Mouse (Mus musculus) lung, adult 2 months (tissue): ENCODE results near the gene Mllt3. TPM values are rescaled to one million over a fixed set of nuclear protein-coding genes. Genes with fewer than 3 reads are reported as not detected.

Experiments used
- DNase-seq: peaks from one replicate; pipeline ENCODE4 v3.0.0; 2022
- H3K4me1 ChIP-seq: fragments of 200-500 bp; 2 replicates; pipeline ENCODE4 v1.6.1; 2011; ENCODE audit warnings: low read length; ENCODE audit not compliant: control insufficient read depth, insufficient read depth
- H3K4me3 ChIP-seq: fragments of 200-500 bp; replicated peaks from 2 replicates; pipeline ENCODE3; 2011; ENCODE audit warnings: low read depth, mild to moderate bottlenecking, control low read depth, low read length; ENCODE audit errors: extremely low read depth
- CTCF ChIP-seq: fragments of 200-500 bp; IDR thresholded peaks from 2 replicates; pipeline ENCODE4 v1.5.1; 2011; ENCODE audit warnings: mild to moderate bottlenecking, low read length, control low read depth; ENCODE audit not compliant: insufficient read depth
- POLR2A ChIP-seq: fragments of 200-500 bp; IDR thresholded peaks from 2 replicates; pipeline ENCODE4 v1.6.1; 2011; ENCODE audit warnings: low read depth, mild to moderate bottlenecking, control low read depth, low read length, borderline replicate concordance; ENCODE audit errors: extremely low read depth
- WGBS: fragments of 180-500 bp; shearing (Covaris S2); methylation state at CpG from one replicate; pipeline ENCODE4 v1.1.7; 2018; 5-methylcytosine and 5-hydroxymethylcytosine counted together
- polyA plus RNA-seq: library from polyadenylated mRNA; depleted of rRNA; stranded (reverse); fragments of >200 nt; gene quantifications from 2 replicates; pipeline ENCODE4 v1.2.3, GENCODE M21; 2012

Mllt3 gene
- polyA plus RNA-seq, 1 experiment = 8.5 TPM

GRCm38 (mm10) chr4:88015765-88016164 lies 17.4 kb downstream of the Mllt3 start:
- 74% methylated on average over 5 of the region's 5 CpGs for WGBS
- DNase-seq = no peak
- Histone ChIP-seq H3K4me3 (no peak overlapping the region), H3K4me1 (no peaks in the 10 kb centered on the region; the same call in 1 of the 2 replicates)
- no peak for TF ChIP-seq CTCF
- no peak for TF ChIP-seq POLR2A

DNA sequence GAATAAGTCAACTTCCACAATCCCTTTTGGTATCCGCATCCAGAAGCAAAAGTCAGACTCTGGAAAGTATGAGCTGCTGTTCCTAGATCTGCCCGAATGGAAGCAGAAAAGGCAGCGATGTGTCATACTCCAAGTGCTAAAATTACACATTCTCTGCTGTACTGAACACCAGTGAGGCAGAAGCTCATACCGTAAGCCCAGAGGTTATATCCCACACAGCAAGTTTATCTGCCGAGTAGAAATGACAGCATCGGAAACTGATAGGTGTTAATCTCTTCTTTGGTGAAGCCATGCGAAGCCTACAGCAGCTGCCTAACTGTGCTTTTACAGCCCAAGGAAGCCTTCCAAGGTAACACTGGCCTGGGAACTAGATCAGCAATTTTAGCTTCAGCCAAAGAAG lies 17.9 kb downstream of the Mllt3 start:
- WGBS = 81% methylated on average over 7 of the region's 7 CpGs
- no peak for DNase-seq
- no peaks in the 10 kb centered on the region; the same call in 1 of the 2 replicates for H3K4me1 ChIP-seq
- TF ChIP-seq POLR2A (no peak), CTCF (no peak)
- no peak overlapping the region for H3K4me3 ChIP-seq

DNA sequence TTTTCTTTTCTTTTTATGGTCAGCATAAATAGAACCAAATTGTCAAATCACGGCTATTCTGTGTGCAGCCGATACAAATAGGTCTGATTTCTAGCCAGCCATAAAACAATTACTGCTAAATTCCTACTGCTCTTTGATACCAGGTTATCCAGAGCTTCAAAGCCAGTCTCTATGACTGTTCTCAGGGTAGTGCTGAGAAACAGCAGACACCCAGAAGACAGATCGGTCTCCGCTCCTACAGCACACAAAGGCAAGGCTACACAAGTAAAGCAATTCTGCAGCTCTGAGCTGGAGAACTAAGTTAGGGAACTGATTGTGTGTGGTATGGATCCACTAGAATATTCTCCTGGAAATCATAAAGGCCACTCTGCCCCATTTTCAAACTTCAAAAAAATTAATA lies 20.4 kb downstream of the Mllt3 start:
- WGBS = 80% methylated on average over 4 of the region's 4 CpGs
- no peaks in the 10 kb centered on the region; the same call in 1 of the 2 replicates for H3K4me1 ChIP-seq
- DNase-seq = no peak
- H3K4me3 ChIP-seq = no peak overlapping the region
- TF ChIP-seq POLR2A (no peak), CTCF (no peak)

DNA sequence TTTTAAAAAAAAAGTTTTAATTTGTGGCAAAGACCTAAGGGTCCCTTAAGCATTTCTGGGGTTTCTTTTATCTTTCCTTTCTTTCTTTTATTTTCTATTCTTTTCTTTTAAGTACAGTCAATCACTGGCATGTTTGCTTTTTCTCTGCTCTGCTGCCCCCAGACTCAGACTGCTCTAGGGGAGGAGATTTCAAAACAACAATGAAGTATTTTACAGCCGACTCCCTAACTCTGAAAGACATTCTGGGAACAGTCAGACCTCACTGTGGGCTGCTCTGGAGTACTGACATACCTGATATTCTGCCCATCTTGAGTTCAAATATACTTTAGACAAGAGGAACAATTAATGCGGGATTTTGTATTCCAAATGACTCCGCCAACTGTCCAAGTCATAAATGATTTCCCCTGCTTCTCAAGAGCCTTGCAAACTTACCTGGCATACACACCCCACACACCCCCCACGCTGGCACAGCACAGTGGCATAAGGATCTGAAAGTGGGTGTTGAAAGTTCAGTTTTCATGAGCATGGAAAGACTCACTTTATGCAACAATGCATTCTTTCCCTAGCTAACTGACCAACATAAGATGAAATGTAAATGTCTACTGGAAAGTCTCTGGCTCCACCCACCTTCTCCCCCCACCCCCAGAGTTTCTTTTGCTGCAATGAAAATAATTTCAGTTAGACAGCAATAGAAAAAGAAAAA lies 21.1 kb downstream of the Mllt3 start:
- Histone ChIP-seq H3K4me1 (no peaks in the 10 kb centered on the region; the same call in 1 of the 2 replicates), H3K4me3 (no peak overlapping the region)
- 64% methylated on average over 4 of the region's 4 CpGs for whole genome bisulfite sequencing
- DNase-seq = no peak
- TF ChIP-seq POLR2A (no peak), CTCF (no peak)

DNA sequence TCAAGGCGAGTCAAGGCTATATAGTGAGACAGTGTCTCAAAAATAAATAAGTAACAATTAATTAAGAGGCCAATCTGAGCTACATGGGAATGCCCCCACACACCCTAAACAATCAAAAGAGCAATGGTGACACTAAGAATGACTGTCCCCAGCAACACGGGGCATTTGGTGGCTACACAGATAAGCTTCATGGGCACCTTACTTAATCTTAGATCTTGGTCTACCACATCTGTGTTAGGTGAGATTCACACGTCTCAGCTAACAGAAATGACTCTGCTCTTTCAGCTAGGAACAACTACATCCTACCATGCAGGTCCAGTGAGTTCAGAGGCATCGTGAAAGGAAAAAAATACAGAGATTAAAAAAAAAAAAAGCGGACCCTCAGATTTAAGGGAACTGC lies 22.7 kb downstream of the Mllt3 start:
- DNase-seq = no peak
- Histone ChIP-seq H3K4me3 (no peak overlapping the region), H3K4me1 (no peaks in the 10 kb centered on the region; the same call in 1 of the 2 replicates)
- 87% methylated on average over 5 of the region's 5 CpGs for WGBS
- TF ChIP-seq CTCF = no peak
- no peak for TF ChIP-seq POLR2A

- no peak for TF ChIP-seq POLR2A
- no peak for TF ChIP-seq CTCF
- Histone ChIP-seq H3K4me3 (no peak overlapping the region), H3K4me1 (peaks cover 2% of the 10 kb centered on the region; the same call in 1 of the 2 replicates)
- no peak for DNase-seq
- WGBS = 81% methylated on average over 3 of the region's 3 CpGs
These were observed 27.4 kb downstream of the Mllt3 start for GRCm38 (mm10) chr4:88005801-88006200.

- DNase-seq = no peak
- peaks cover 2% of the 10 kb centered on the region for H3K4me1 ChIP-seq
- TF ChIP-seq CTCF = no peak
- no peak for TF ChIP-seq POLR2A
- H3K4me3 ChIP-seq = no peak overlapping the region
- WGBS = 39% methylated on average over 9 of the region's 9 CpGs
These were observed 29.8 kb downstream of the Mllt3 start for GRCm38 (mm10) chr4:88003159-88003948.

GRCm38 (mm10) chr4:87991710-87992109 lies 41.5 kb downstream of the Mllt3 start:
- H3K4me3 ChIP-seq = no peak overlapping the region
- H3K4me1 ChIP-seq = peaks cover 2% of the 10 kb centered on the region
- TF ChIP-seq POLR2A (no peak), CTCF (no peak)
- WGBS = 92% methylated on average over 5 of the region's 5 CpGs
- DNase-seq = no peak

GRCm38 (mm10) chr4:87990940-87991339 lies 42.2 kb downstream of the Mllt3 start:
- H3K4me3 ChIP-seq = no peak overlapping the region
- H3K4me1 ChIP-seq = peaks cover 2% of the 10 kb centered on the region
- 94% methylated on average over 5 of the region's 5 CpGs for WGBS
- TF ChIP-seq CTCF (no peak), POLR2A (no peak)
- no peak for DNase-seq
